Mouse (Mus musculus) layer of hippocampus, adult 18-20 months (tissue): Measurements from ENCODE around the gene Mup12. TPM values are rescaled to one million over a fixed set of nuclear protein-coding genes. Genes with fewer than 3 reads are reported as not detected.
"Not testable (repeated sequence)": the region's sequence is repeated elsewhere in the genome, so short reads cannot be mapped to it uniquely, and the experiment has no call there.

ENCODE experiments used
- DNase-seq, 2 experiments: peaks; one replicate each; pipeline ENCODE4 v3.0.0; 2022; ENCODE audit warnings: low spot score in 2 of 2
- long read RNA-seq: library from polyadenylated mRNA; stranded (forward); transcript quantifications from one replicate; pipeline ENCODE4 v2.0.0, GENCODE M21; 2021
- total RNA-seq, 2 experiments: library from RNA; stranded (reverse); gene quantifications; 2 replicates each; pipeline ENCODE4 v1.2.3; 2021

Mup12 gene
- total RNA-seq = not detected
- long read RNA-seq = 0 reads

DNA sequence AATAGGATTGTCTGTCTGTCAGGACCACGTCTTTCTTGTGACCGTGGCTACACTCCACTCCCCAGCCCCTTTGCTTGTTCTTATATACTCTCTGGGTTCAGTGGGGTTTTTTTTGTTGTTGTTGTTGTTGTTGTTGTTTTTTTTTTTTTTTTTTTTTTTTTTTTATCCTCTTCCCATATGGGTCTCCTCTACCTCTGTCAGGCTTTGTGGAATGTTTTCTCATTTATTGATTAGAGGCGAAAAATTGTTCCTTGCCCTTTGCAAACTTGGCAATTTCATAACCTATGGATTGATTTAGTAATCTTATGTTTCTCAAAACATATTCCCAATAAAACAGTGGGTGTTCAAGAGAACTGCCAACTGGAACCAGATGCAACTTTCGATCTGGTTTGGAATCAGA, at the start of gene Mup12:
Gene Mup12 (minus strand): TSS at position 101 of the 400 bp plus-strand sequence.
- not testable (repeated sequence) for DNase-seq

Other genes starting within 250 kb of the Mup12 start
- gene Mup1, start 239.4 kb downstream of the Mup12 start, total RNA-seq = not detected
- not detected for gene Mup10, start 159.1 kb downstream of the Mup12 start, total RNA-seq
- not detected for gene Mup11, start 78.9 kb downstream of the Mup12 start, total RNA-seq
- not detected for gene Mup22, start 80.1 kb upstream of the Mup12 start, total RNA-seq